ENCODE assay signal across 8 mouse cellular contexts in genomic region chr11:49901659-49902458, GRCm38 (mm10). TPM values are rescaled to one million over a fixed set of nuclear protein-coding genes. Genes with fewer than 3 reads are reported as not detected.
DNase-seq lines count a peak whose midpoint lies in the region; ATAC-seq lines count a peak whose summit lies in the region.

Gene Rasgef1c (plus strand): TSS chr11:49901835.

- peak; percentile 89 for ATAC-seq in intestine, embryonic 14.5 days (replicated peaks; ENCODE audit: low FRiP score, low TSS enrichment, low read depth)
- peak; percentile 75 for ATAC-seq in megakaryocyte progenitor cell, adult 5-6 weeks (replicated peaks; ENCODE audit: poor library complexity)

- WGBS in intestine, embryonic 14.5 days = 3% methylated on average over 72 of the region's 99 CpGs

- H3K27me3 ChIP-seq in intestine, embryonic 14.5 days (replicated peaks; ENCODE audit: control insufficient read depth, insufficient read depth, low read length) = peaks cover 37% of the 10 kb centered on the region

- H3K9me3 ChIP-seq in intestine, embryonic 14.5 days (ENCODE audit: control insufficient read depth, low read length) = 0 out of 2 replicates have a peak, but pooled peaks cover 3% of the 10 kb centered on the region

- H3K9ac ChIP-seq in intestine, embryonic 14.5 days (ENCODE audit: low read length) = peak within 1 kb of the TSS; percentile 47

- H3K4me1 ChIP-seq in intestine, embryonic 14.5 days (replicated peaks; ENCODE audit: control insufficient read depth, insufficient read depth, low read length) = no peaks in the 10 kb centered on the region

- intact Hi-C loops in left cerebral cortex, postnatal 25 days (cut with DNase I) = loop anchor here (5.0 kb wide), 1 partner anchor 55 kb away; no protein-coding TSS in a partner anchor

- H3K27ac ChIP-seq in intestine, embryonic 14.5 days (ENCODE audit: low read depth) = no peak within 1 kb of the TSS

- H3K4me3 ChIP-seq in intestine, embryonic 14.5 days (ENCODE audit: low read depth, low read length) = peak within 1 kb of the TSS; percentile 54

- peak; percentile 87 for DNase-seq in adrenal gland, postnatal 14 days
- DNase-seq in embryo, embryonic 11 days = peak; percentile 88
- peak; percentile 38 for DNase-seq in gastrocnemius, postnatal 25 days
- DNase-seq in intestine, embryonic 14.5 days (ENCODE audit: low spot score) = peak; percentile 86
- DNase-seq in left cerebral cortex, postnatal 25 days (ENCODE audit: low spot score in 2 of 2) = peak; percentile 72 to 79
- peak; percentile 81 for DNase-seq in right cerebral cortex, postnatal 14 days
- DNase-seq in MN1 (ENCODE audit: low spot score) = no peak

- no peaks in the 10 kb centered on the region for H3K36me3 ChIP-seq in intestine, embryonic 14.5 days (ENCODE audit: control insufficient read depth, insufficient read depth, low read length)

- H3K4me2 ChIP-seq in intestine, embryonic 14.5 days (ENCODE audit: low read length) = peak within 1 kb of the TSS; percentile 100

RNA-seq across cellular contexts. Expression of gene Rasgef1c, which starts in this region (rescaled TPM):
- 1.3 and 1.5 TPM in 2 replicates for total RNA-seq in adrenal gland, postnatal 14 days (2021)
- under 1 TPM; 0.43 to 0.48 TPM for total RNA-seq in gastrocnemius, postnatal 25 days (2021)
- 0.28 and 0.46 TPM in 2 replicates for polyA plus RNA-seq in intestine, embryonic 14.5 days (2014; fragmentation: Nextera tagmentation; extraction: Ambion mirVana)
- 10 to 100 TPM; 36.6 to 46.4 TPM for total RNA-seq in left cerebral cortex, postnatal 25 days (2021)
- total RNA-seq in megakaryocyte progenitor cell, adult 5-6 weeks (2015) = 0.15 and 0.17 TPM in 2 replicates
- total RNA-seq in megakaryocyte progenitor cell, adult 5-6 weeks (2017) = 0.12 and 0.30 TPM in 2 replicates

Comparison
In these comparisons a context has a peak if more than half of its experiments do, and no peak if none do; other contexts are left out.
1. RNA of gene Rasgef1c (total RNA-seq): 36.6 to 46.4 TPM in left cerebral cortex, postnatal 25 days; 1.3 to 1.5 TPM in adrenal gland, postnatal 14 days, 0.43 to 0.48 TPM in gastrocnemius, postnatal 25 days and 0.12 to 0.30 TPM in megakaryocyte progenitor cell, adult 5-6 weeks; every median in the first group is over 10 times any median in the second.
2. Peak in DNase-seq in gastrocnemius, postnatal 25 days; RNA of the gene not detected or under 1 TPM.
3. Peak in DNase-seq, ATAC-seq, H3K4me3 ChIP-seq, H3K9ac ChIP-seq and H3K4me2 ChIP-seq in intestine, embryonic 14.5 days; RNA of the gene not detected or under 1 TPM.
4. Peak in ATAC-seq in megakaryocyte progenitor cell, adult 5-6 weeks; RNA of the gene not detected or under 1 TPM.